Mouse (Mus musculus) neutrophil, adult 59 days (primary cell): Measurements from ENCODE around the gene Bcl2a1b. TPM values are rescaled to one million over a fixed set of nuclear protein-coding genes. Genes with fewer than 3 reads are reported as not detected.

Source experiments
- total RNA-seq, 2 experiments: library from RNA; stranded (reverse); gene quantifications; 1 replicate in 1 of 2; 2 replicates in 1 of 2; pipeline ENCODE4 v1.2.4; 2023

Bcl2a1b gene
- 10 to 100 TPM in 1 of 2 experiments, 1 to 10 TPM in 1; 8.6 to 16.6 TPM for total RNA-seq

GRCm38 (mm10) chr9:89198969-89199416, at the start of gene Bcl2a1b, which contains the start of gene Gm29094:
Gene Bcl2a1b, plus strand, starts transcription at chr9:89199209.
Gene Gm29094, plus strand, starts transcription at chr9:89199379.

GRCm38 (mm10) chr9:89210353-89211064, 11.5 kb downstream of the Bcl2a1b start, which contains the start of gene Mthfs:
Gene Mthfs, plus strand, starts transcription at chr9:89210676.

Other genes with a start within 250 kb of the Bcl2a1b start
- gene Bcl2a1a, start 242.3 kb upstream of the Bcl2a1b start, total RNA-seq = 1 to 10 TPM; 4.7 to 6.0 TPM
- not detected for gene Trim43b, start 106.4 kb upstream of the Bcl2a1b start, total RNA-seq
- 1 to 10 TPM in 1 of 2 experiments, not detected in 1; 3.9 TPM for gene Gm29094, start 170 bp downstream of the Bcl2a1b start, total RNA-seq
- 10 to 100 TPM; 61.1 to 71.4 TPM for gene Mthfs, start 11.5 kb downstream of the Bcl2a1b start, total RNA-seq